Mouse (Mus musculus) intestine, postnatal 0 days (tissue): ENCODE results near the gene Ets2. TPM values are rescaled to one million over a fixed set of nuclear protein-coding genes. Genes with fewer than 3 reads are reported as not detected.

Experiments used
- ATAC-seq: fragments of 200-750 bp; cut with Nextera tagmentation; 2 replicates; pipeline ENCODE4 v1.8.0; 2017; ENCODE audit warnings: mild to moderate bottlenecking, moderate TSS enrichment, moderate library complexity
- H3K27ac ChIP-seq: fragments of 300-500 bp; sonication (generic); 2 replicates; pipeline ENCODE4 v1.5.1; 2014; ENCODE audit warnings: mild to moderate bottlenecking, low read depth, low read length, moderate library complexity
- H3K27me3 ChIP-seq: fragments of 300-500 bp; sonication (generic); replicated peaks from 2 replicates; pipeline ENCODE4 v1.6.1; 2014; ENCODE audit warnings: low read length, mixed read lengths; ENCODE audit not compliant: control insufficient read depth, insufficient read depth
- H3K36me3 ChIP-seq: fragments of 300-500 bp; sonication (generic); 2 replicates; pipeline ENCODE4 v1.6.1; 2014; ENCODE audit warnings: mild to moderate bottlenecking, moderate library complexity; ENCODE audit not compliant: control insufficient read depth, insufficient read depth
- H3K4me1 ChIP-seq: fragments of 300-500 bp; sonication (generic); replicated peaks from 2 replicates; pipeline ENCODE4 v1.6.1; 2014; ENCODE audit warnings: antibody characterized with exemption, low read length, mixed read lengths; ENCODE audit not compliant: control insufficient read depth, insufficient read depth
- H3K4me2 ChIP-seq: fragments of 300-500 bp; sonication (generic); replicated peaks from 2 replicates; pipeline ENCODE4 v1.6.1; 2014; ENCODE audit warnings: low read depth, mild to moderate bottlenecking, moderate library complexity
- H3K4me3 ChIP-seq: fragments of 300-500 bp; sonication (generic); 2 replicates; pipeline ENCODE4 v1.5.1; 2014; ENCODE audit warnings: low read depth, low read length
- H3K9ac ChIP-seq: fragments of 300-500 bp; sonication (generic); 2 replicates; pipeline ENCODE4 v1.6.1; 2014; ENCODE audit warnings: mild to moderate bottlenecking, low read depth, low read length
- H3K9me3 ChIP-seq: fragments of 300-500 bp; sonication (generic); 2 replicates; pipeline ENCODE4 v1.6.1; 2016; ENCODE audit warnings: mixed run types; ENCODE audit not compliant: control insufficient read depth
- CTCF ChIP-seq: sonication (generic); IDR thresholded peaks from 2 replicates; pipeline ENCODE4 v1.5.1; 2016; ENCODE audit warnings: low read depth, mild to moderate bottlenecking, control low read depth, antibody characterized with exemption, moderate library complexity
- WGBS: fragments of 180-500 bp; shearing (Covaris S2); extraction: QIAGEN DNeasy Blood & Tissue Kit; methylation state at CpG from one replicate; pipeline ENCODE4 v1.1.7; 2014; 5-methylcytosine and 5-hydroxymethylcytosine counted together
- polyA plus RNA-seq: library from polyadenylated mRNA; unstranded; fragments of >200 nt; fragmentation: Nextera tagmentation; extraction: Ambion mirVana; gene quantifications from 2 replicates; pipeline ENCODE4 v1.2.1, GENCODE M21; 2015

Gene Ets2
- polyA plus RNA-seq, 1 experiment from 2014 or later, result 34.6 TPM

DNA sequence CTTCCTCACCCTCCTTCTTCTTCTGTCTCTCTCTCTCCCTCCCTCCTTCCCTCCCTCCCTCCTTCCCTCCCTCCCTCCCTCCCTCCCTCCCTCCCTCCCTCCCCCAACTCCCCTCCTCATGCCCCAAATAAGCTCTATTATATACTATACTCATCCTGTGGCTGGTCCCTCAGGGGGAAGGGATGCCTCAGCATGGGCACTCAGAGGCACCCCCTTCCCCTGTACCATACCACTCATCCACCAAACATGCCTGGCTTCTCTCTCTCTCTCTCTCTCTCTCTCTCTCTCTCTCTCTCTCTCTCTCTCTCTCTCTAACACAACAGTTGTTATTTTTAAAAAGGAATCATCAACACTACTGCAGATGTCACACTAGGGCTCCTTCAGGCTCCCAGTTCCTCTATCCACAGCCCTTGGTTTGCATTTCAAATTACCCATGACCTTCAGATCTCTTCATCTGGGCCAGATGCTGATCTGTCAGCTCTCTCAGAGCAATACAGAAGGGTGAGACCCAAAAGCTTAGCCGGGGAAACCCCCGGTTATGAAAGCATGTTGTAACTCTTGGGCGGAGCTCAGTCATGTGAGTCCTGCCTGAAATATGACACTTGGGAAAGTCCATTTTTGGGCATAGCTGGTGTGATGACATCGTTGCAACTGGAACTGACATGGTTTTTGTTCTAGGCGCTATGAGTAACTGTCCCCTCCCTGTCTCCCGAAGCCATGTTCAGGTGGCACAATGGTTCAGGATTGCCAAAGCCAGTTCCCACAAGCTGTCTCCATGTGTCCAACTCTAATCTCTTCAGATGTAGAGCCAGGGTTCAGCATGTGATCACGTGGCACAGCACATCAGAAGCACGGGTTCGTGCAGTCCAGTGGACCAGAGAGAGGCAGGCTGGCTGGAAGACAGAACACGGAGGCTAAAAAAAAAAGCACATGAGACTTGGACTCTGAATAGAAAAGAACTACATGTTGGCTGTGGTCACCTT is 26.9 kb downstream of the Ets2 start:
- 56% methylated on average over 10 of the region's 10 CpGs for WGBS

DNA sequence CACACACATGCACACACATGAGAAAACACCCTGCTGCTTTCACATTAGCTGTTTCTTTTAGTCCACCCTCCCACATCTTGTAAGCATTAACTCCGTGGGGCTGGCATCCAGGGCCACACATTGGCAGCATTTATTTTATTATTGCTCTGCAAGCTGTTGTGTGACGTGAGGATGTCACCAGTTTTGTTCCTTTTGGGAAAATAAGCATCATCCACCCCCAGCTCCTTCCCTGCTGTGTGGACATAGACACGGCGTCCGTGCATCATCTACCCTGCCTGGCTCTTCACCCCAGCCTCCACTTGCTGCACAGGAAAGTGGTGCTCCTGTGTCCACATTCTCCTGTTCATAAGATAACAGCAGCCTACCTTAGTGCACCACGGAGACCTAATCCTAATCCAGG is 27.9 kb downstream of the Ets2 start:
- H3K4me3 ChIP-seq, result no peak overlapping the region
- no peaks in the 10 kb centered on the region for H3K9me3 ChIP-seq
- H3K4me1 ChIP-seq, result no peaks in the 10 kb centered on the region
- no peak for TF ChIP-seq CTCF
- no peak overlapping the region for H3K27ac ChIP-seq
- no peaks in the 10 kb centered on the region for H3K27me3 ChIP-seq
- no peak overlapping the region for H3K4me2 ChIP-seq
- 79% methylated on average over 6 of the region's 6 CpGs for WGBS
- no peaks in the 10 kb centered on the region for H3K36me3 ChIP-seq
- no peak overlapping the region for H3K9ac ChIP-seq
- ATAC-seq, result no peak

More for the DNA sequence above, 26.9 kb downstream of the Ets2 start:
- TF ChIP-seq CTCF, result no peak
- H3K4me3 ChIP-seq, result no peak overlapping the region
- H3K9ac ChIP-seq, result no peak overlapping the region
- no peaks in the 10 kb centered on the region for H3K36me3 ChIP-seq
- H3K4me2 ChIP-seq, result no peak overlapping the region
- peak; percentile 53; the same call in 1 of the 2 replicates for ATAC-seq
- no peaks in the 10 kb centered on the region for H3K4me1 ChIP-seq
- no peaks in the 10 kb centered on the region for H3K27me3 ChIP-seq
- H3K9me3 ChIP-seq, result no peaks in the 10 kb centered on the region
- H3K27ac ChIP-seq, result no peak overlapping the region

DNA sequence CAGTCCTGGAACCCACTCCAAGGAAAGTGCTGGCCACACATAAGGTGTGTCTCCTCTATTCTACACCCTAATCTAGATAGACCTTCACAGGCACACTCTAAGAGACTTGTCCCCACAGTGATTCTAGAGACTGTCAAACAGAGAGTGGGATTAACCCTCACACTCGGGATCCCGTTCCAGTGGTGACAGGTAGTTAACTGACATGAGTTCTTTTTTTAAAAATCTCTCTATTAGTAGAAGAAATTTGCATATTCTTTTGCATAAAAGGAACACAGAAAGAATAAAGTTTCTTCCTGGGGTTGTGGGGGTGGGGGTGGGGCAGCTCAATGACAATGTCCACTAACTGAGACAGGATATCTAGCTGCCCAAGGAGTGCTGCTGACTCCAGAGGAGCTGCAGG is 32.9 kb downstream of the Ets2 start:
- no peaks in the 10 kb centered on the region for H3K9me3 ChIP-seq
- H3K27me3 ChIP-seq, result no peaks in the 10 kb centered on the region
- H3K4me3 ChIP-seq, result no peak overlapping the region
- no peak overlapping the region for H3K4me2 ChIP-seq
- no peak for TF ChIP-seq CTCF
- H3K4me1 ChIP-seq, result no peaks in the 10 kb centered on the region
- H3K27ac ChIP-seq, result no peak overlapping the region
- ATAC-seq, result no peak
- 79% methylated on average over 2 of the region's 2 CpGs for WGBS
- H3K36me3 ChIP-seq, result no peaks in the 10 kb centered on the region
- no peak overlapping the region for H3K9ac ChIP-seq

DNA sequence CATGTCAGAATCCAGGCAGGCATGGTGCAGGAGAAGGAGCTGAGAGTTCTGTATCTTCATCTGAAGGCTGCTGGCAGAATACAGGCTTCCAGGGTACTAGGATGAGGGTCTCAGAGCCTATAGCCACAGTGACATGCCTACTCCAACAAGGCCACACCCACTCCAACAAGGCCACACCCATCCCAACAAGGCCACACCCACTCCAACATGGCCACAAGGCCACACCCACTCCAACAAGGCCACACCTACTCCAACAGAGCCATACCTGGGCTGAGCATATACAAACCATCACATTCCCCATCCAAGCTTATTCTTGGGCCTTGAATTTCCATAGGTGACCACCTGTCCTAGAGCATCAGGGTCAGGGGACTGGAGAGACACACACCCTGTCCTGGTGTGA is 34.2 kb downstream of the Ets2 start:
- ATAC-seq, result no peak
- Histone ChIP-seq H3K27me3 (no peaks in the 10 kb centered on the region), H3K4me3 (no peak overlapping the region), H3K9ac (no peak overlapping the region), H3K4me2 (no peak overlapping the region), H3K4me1 (no peaks in the 10 kb centered on the region), H3K9me3 (no peaks in the 10 kb centered on the region), H3K27ac (no peak overlapping the region), H3K36me3 (no peaks in the 10 kb centered on the region)
- TF ChIP-seq CTCF, result no peak

DNA sequence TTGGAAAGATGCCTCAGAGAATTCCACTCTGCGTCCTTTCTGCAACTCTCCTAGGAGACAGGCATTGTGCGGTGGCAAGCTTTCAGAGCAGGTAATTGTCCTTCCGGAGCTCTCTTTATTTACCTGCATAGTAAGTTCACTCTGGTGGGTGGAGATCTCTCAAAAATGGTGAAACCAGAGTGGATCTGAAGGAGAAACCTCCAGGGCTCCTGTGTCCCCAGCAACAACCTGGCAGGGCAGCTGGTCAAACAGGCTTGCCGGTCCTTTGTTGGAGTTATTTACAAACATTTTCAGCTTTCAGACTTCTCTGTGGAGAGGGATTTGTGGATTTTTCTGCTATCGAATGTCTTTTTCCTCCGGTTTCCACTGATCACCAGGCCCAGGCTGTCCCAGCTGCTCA is 34.6 kb downstream of the Ets2 start:
- TF ChIP-seq CTCF, result no peak
- no peaks in the 10 kb centered on the region for H3K9me3 ChIP-seq
- H3K36me3 ChIP-seq, result no peaks in the 10 kb centered on the region
- H3K27me3 ChIP-seq, result no peaks in the 10 kb centered on the region
- no peak overlapping the region for H3K27ac ChIP-seq
- 66% methylated on average over 6 of the region's 6 CpGs for WGBS
- ATAC-seq, result no peak
- H3K4me3 ChIP-seq, result no peak overlapping the region
- no peaks in the 10 kb centered on the region for H3K4me1 ChIP-seq
- no peak overlapping the region for H3K4me2 ChIP-seq
- H3K9ac ChIP-seq, result no peak overlapping the region

DNA sequence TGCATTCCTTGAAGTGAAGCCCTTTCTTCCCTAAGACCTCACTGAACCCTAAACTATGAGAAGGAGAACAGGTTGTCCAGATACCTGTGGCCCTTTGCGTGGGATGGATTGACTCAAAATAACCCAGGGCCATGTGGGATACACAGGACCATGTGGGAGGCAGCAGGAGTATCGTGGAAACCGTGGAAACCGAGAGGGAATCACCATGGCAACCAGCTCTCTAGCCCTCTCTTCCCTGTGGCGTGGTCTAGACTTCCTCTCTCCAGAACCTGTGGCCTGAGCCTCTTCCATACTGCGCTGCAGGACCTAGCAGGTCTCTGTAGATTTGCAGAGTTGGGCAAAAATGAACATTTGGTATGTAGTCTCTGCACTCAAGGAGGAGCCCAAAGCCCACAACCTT is 37.6 kb downstream of the Ets2 start:
- H3K27ac ChIP-seq, result no peak overlapping the region
- no peak for TF ChIP-seq CTCF
- no peaks in the 10 kb centered on the region for H3K4me1 ChIP-seq
- no peak overlapping the region for H3K9ac ChIP-seq
- H3K9me3 ChIP-seq, result no peaks in the 10 kb centered on the region
- ATAC-seq, result no peak
- H3K4me2 ChIP-seq, result no peak overlapping the region
- H3K36me3 ChIP-seq, result no peaks in the 10 kb centered on the region
- no peak overlapping the region for H3K4me3 ChIP-seq
- H3K27me3 ChIP-seq, result no peaks in the 10 kb centered on the region
- 68% methylated on average over 6 of the region's 6 CpGs for WGBS
